Mouse (Mus musculus) ES-E14 (cell line): ENCODE measurements at regions not wholly inside any gene's neighbourhood (a gene's known extent, or its start where the extent isn't known, plus 50 kb on each side); places are given as distances from the start of the nearest gene placed in this dataset.

Experiments used
- HCFC1 ChIP-seq: IDR thresholded peaks from 2 replicates; pipeline ENCODE4 v1.6.1; 2012; ENCODE audit warnings: low read length, inconsistent platforms, borderline replicate concordance; ENCODE audit not compliant: insufficient read depth
- MAFK ChIP-seq: IDR thresholded peaks from 2 replicates; pipeline ENCODE4 v1.6.1; 2014; ENCODE audit warnings: mild to moderate bottlenecking, low read depth, low read length, inconsistent platforms; ENCODE audit not compliant: insufficient read depth

DNA sequence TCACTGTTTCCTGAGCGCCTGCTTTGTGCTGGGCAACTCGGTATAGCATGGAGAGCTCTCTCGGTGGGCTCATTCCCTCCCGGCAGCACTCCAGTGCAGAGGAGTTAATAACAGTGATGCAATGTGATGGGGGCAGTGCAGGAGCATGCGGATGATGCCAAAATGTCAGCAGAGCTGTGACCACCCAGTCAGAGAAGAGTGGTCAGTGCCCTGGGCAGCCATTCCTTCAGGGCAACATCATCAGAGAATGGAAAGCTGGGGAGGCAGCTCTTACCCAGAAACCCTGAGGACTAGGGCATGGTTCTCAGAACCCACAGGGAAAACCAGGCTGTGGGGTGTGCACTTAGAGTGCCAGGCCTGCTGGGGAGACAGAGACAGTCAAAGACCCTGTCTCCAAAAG, 410.0 kb upstream of the Atp11b start:
- TF ChIP-seq HCFC1 (no peak), MAFK (no peak)
